Mouse (Mus musculus): ENCODE measurements around the gene Rtkn. TPM values are rescaled to one million over a fixed set of nuclear protein-coding genes. Genes with fewer than 3 reads are reported as not detected.

The Rtkn gene
- total and polyA plus RNA-seq, 2 experiments from 2014 or later: 12.5 to 30.9 TPM

GRCm38 (mm10) chr6:83095968-83096367, 39.3 kb upstream of the Rtkn start:
- DNase-seq (ENCODE audit: low spot score) (no peak), ATAC-seq (ENCODE audit: low FRiP score) (no peak)
- 34% methylated on average over 6 of the region's 6 CpGs for WGBS
- Histone ChIP-seq H3K4me3 (ENCODE audit: low read depth, low read length) (no peak overlapping the region), H3K4me1 (ENCODE audit: insufficient read depth, low read length) (no peaks in the 10 kb centered on the region), H3K36me3 (ENCODE audit: insufficient read depth, low read length) (no peaks in the 10 kb centered on the region), H3K9me3 (ENCODE audit: low read length) (no peaks in the 10 kb centered on the region), H3K9ac (replicated peaks; ENCODE audit: low read length, poor library complexity, severe bottlenecking) (no peak overlapping the region), H3K27me3 (ENCODE audit: insufficient read depth, low read length) (peaks cover 8% of the 10 kb centered on the region), H3K4me2 (ENCODE audit: low read depth, low read length, poor library complexity, severe bottlenecking) (no peak overlapping the region), H3K27ac (ENCODE audit: low read depth, low read length) (no peak overlapping the region)
- no peak for TF ChIP-seq CTCF (IDR thresholded peaks at IDR 0.05)

DNA sequence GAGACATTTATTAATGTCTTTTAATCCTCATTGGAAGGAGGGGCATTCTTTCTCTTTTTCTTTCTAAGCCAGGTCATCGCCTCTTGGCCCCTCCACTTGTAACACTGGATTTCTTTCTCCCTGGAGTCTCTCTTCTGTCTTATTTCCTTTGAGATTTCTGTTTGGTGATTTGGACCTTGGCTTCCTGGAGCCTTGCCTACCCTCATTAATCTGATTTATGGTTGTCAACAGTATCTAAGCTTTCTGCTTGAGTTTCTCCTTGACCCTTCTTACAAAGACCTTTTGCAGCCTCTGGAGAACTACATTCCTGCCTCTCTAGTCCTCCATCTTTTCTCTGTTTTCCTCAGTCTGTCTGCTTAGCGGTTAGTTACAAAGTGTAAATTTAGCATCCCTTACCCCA, 36.9 kb upstream of the Rtkn start:
- WGBS: 67% methylated on average over 2 of the region's 2 CpGs

GRCm38 (mm10) chr6:83101316-83101687, 34.0 kb upstream of the Rtkn start, which contains the start of the genes Ccdc142 and Gm42688:
Gene Ccdc142, plus strand, starts transcription at chr6:83101601.
Gene Gm42688, plus strand, starts transcription at chr6:83101617.
- TF ChIP-seq CTCF (IDR thresholded peaks at IDR 0.05): peak; percentile 82
- H3K9ac ChIP-seq (replicated peaks; ENCODE audit: low read length, poor library complexity, severe bottlenecking): peak within 1 kb of the TSS; percentile 83
- peak within 1 kb of the TSS; percentile 79 for H3K27ac ChIP-seq (ENCODE audit: low read depth, low read length)
- H3K9me3 ChIP-seq (ENCODE audit: low read length): no peaks in the 10 kb centered on the region
- no peaks in the 10 kb centered on the region for H3K27me3 ChIP-seq (ENCODE audit: insufficient read depth, low read length)
- 0% methylated on average over 25 of the region's 25 CpGs for WGBS
- peak within 1 kb of the TSS; percentile 74 for H3K4me2 ChIP-seq (ENCODE audit: low read depth, low read length, poor library complexity, severe bottlenecking)
- ATAC-seq (ENCODE audit: low FRiP score) (peak; percentile 91), DNase-seq (ENCODE audit: low spot score) (peak; percentile 95)
- peak within 1 kb of the TSS; percentile 78 for H3K4me3 ChIP-seq (ENCODE audit: low read depth, low read length)
- peaks cover 8% of the 10 kb centered on the region; the same call in 1 of the 2 replicates for H3K36me3 ChIP-seq (ENCODE audit: insufficient read depth, low read length)
- H3K4me1 ChIP-seq (ENCODE audit: insufficient read depth, low read length): peaks cover 8% of the 10 kb centered on the region

More for the DNA sequence above, 36.9 kb upstream of the Rtkn start:
- no peak overlapping the region for H3K4me2 ChIP-seq (ENCODE audit: low read depth, low read length, poor library complexity, severe bottlenecking)
- H3K27me3 ChIP-seq (ENCODE audit: insufficient read depth, low read length): no peaks in the 10 kb centered on the region
- no peaks in the 10 kb centered on the region for H3K9me3 ChIP-seq (ENCODE audit: low read length)
- TF ChIP-seq CTCF (IDR thresholded peaks at IDR 0.05): no peak
- peaks cover 8% of the 10 kb centered on the region for H3K4me1 ChIP-seq (ENCODE audit: insufficient read depth, low read length)
- ATAC-seq (ENCODE audit: low FRiP score) (no peak), DNase-seq (ENCODE audit: low spot score) (no peak)
- no peaks in the 10 kb centered on the region for H3K36me3 ChIP-seq (ENCODE audit: insufficient read depth, low read length)
- H3K4me3 ChIP-seq (ENCODE audit: low read depth, low read length): no peak overlapping the region
- no peak overlapping the region for H3K27ac ChIP-seq (ENCODE audit: low read depth, low read length)
- no peak overlapping the region for H3K9ac ChIP-seq (replicated peaks; ENCODE audit: low read length, poor library complexity, severe bottlenecking)

DNA sequence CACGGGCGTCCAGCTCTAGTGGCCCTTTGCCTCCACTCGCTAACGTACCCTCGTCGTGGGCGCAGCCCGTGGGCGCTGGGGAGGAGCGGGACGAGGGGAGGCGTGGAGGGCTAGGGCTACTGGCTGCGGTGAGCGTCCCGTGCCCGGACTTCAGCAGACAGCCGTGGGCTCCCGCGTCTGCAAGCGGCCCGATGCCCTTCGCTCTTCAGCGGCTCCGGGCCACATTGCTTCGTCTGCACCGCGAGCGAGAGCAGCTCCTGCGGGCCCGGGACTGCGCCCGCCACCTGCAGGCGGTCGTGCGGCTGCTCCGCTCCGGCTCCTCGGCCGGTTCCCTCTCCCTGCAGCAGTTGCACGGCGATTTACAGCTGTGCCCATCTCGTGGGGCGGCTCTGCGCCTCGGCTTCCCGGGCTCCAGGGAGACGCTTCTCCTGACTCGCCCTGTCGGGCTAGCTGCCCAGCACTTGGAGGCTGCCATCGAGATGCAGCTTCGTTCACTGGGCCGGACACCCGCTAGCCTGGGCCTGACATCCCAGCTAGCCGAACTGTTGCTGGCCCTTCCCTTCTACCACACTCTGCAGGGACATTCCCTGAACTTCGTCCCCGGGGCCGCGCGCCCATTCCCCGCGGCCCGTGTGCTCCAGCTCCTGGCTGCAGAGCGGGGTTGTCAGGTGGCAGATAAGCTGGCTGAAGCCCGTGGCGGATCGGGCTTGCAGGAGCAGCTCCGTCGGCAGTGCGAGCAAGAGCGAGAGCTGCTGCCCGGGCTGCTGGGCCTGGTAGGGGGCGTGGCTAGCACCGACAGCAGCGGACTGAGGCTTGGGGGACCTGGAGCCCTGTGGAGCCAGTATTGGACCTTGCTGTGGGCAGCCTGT, 33.3 kb upstream of the Rtkn start:
- peaks cover 12% of the 10 kb centered on the region; the same call in 1 of the 2 replicates for H3K36me3 ChIP-seq (ENCODE audit: insufficient read depth, low read length)
- H3K9me3 ChIP-seq (ENCODE audit: low read length): no peaks in the 10 kb centered on the region
- peaks cover 8% of the 10 kb centered on the region for H3K4me1 ChIP-seq (ENCODE audit: insufficient read depth, low read length)
- H3K4me2 ChIP-seq (ENCODE audit: low read depth, low read length, poor library complexity, severe bottlenecking): peak overlapping the region; percentile 74
- H3K27me3 ChIP-seq (ENCODE audit: insufficient read depth, low read length): no peaks in the 10 kb centered on the region
- H3K27ac ChIP-seq (ENCODE audit: low read depth, low read length): peak overlapping the region; percentile 79
- ATAC-seq (ENCODE audit: low FRiP score): peak; percentile 84
- DNase-seq (ENCODE audit: low spot score): peak; percentile 55
- peak overlapping the region; percentile 83 for H3K9ac ChIP-seq (replicated peaks; ENCODE audit: low read length, poor library complexity, severe bottlenecking)
- H3K4me3 ChIP-seq (ENCODE audit: low read depth, low read length): peak overlapping the region; percentile 78
- under 1% methylated on average over 62 of the region's 74 CpGs for WGBS
- peak; percentile 56 for TF ChIP-seq CTCF (IDR thresholded peaks at IDR 0.05)

GRCm38 (mm10) chr6:83103130-83103650, 32.1 kb upstream of the Rtkn start:
- WGBS: 56% methylated on average over 11 of the region's 11 CpGs
- Histone ChIP-seq H3K27ac (ENCODE audit: low read depth, low read length) (0 out of 2 replicates have a peak overlapping the region, but pooled peaks have one; percentile 7), H3K4me1 (ENCODE audit: insufficient read depth, low read length) (peaks cover 13% of the 10 kb centered on the region), H3K4me2 (ENCODE audit: low read depth, low read length, poor library complexity, severe bottlenecking) (peak overlapping the region; percentile 74), H3K36me3 (ENCODE audit: insufficient read depth, low read length) (peaks cover 17% of the 10 kb centered on the region; the same call in 1 of the 2 replicates), H3K9me3 (ENCODE audit: low read length) (no peaks in the 10 kb centered on the region), H3K9ac (replicated peaks; ENCODE audit: low read length, poor library complexity, severe bottlenecking) (peak overlapping the region; percentile 83), H3K27me3 (ENCODE audit: insufficient read depth, low read length) (no peaks in the 10 kb centered on the region), H3K4me3 (ENCODE audit: low read depth, low read length) (peak overlapping the region; percentile 78)
- ATAC-seq (ENCODE audit: low FRiP score) (no peak), DNase-seq (ENCODE audit: low spot score) (no peak)
- no peak for TF ChIP-seq CTCF (IDR thresholded peaks at IDR 0.05)

GRCm38 (mm10) chr6:83104158-83104557, 31.1 kb upstream of the Rtkn start:
- 70% methylated on average over 4 of the region's 4 CpGs for WGBS
- Histone ChIP-seq H3K4me3 (ENCODE audit: low read depth, low read length) (no peak overlapping the region), H3K4me1 (ENCODE audit: insufficient read depth, low read length) (peaks cover 18% of the 10 kb centered on the region), H3K4me2 (ENCODE audit: low read depth, low read length, poor library complexity, severe bottlenecking) (no peak overlapping the region), H3K9ac (replicated peaks; ENCODE audit: low read length, poor library complexity, severe bottlenecking) (no peak overlapping the region), H3K27me3 (ENCODE audit: insufficient read depth, low read length) (no peaks in the 10 kb centered on the region), H3K27ac (ENCODE audit: low read depth, low read length) (no peak overlapping the region), H3K36me3 (ENCODE audit: insufficient read depth, low read length) (peaks cover 17% of the 10 kb centered on the region; the same call in 1 of the 2 replicates), H3K9me3 (ENCODE audit: low read length) (no peaks in the 10 kb centered on the region)
- no peak for TF ChIP-seq CTCF (IDR thresholded peaks at IDR 0.05)
- DNase-seq (ENCODE audit: low spot score): no peak
- ATAC-seq (ENCODE audit: low FRiP score): no peak
